Mouse (Mus musculus) erythroid progenitor cell, adult 5-6 weeks (primary cell): Measurements from ENCODE around the gene Mansc1. TPM values are rescaled to one million over a fixed set of nuclear protein-coding genes. Genes with fewer than 3 reads are reported as not detected.

Source experiments
- ATAC-seq: replicated peaks from 2 replicates; pipeline ENCODE4 v1.8.0; 2016; ENCODE audit warnings: moderate number of reproducible peaks, mild to moderate bottlenecking, moderate TSS enrichment, inconsistent platforms; ENCODE audit not compliant: poor library complexity, low FRiP score, severe bottlenecking
- total RNA-seq, 2 experiments: library from RNA; stranded (forward) in 1 of 2; stranded (reverse) in 1 of 2; fragments of 150-400 nt in 1 of 2; fragments of 186-747, 209-891 nt in 1 of 2; gene quantifications; 2 replicates each; pipeline versions ENCODE4 v1.2.3 to v1.2.4; 2015 to 2017; ENCODE audit warnings: low replicate concordance in 2 of 2

The Mansc1 gene
- total RNA-seq, 2 experiments from 2014 or later: not detected

GRCm38 (mm10) chr6:134559635-134560034 lies 72.7 kb downstream of the Mansc1 start:
- ATAC-seq: no peak

Other genes starting within 250 kb of the Mansc1 start
- gene Bcl2l14, start 236.2 kb downstream of the Mansc1 start, total RNA-seq (2015; ENCODE audit: low replicate concordance): not detected in 2 replicates
- not detected in 2 replicates for gene Bcl2l14, start 236.2 kb downstream of the Mansc1 start, total RNA-seq (2017; ENCODE audit: low replicate concordance)
- 8.6 and 14.7 TPM in 2 replicates for gene Lrp6, start 65.5 kb downstream of the Mansc1 start, total RNA-seq (2015; ENCODE audit: low replicate concordance)
- gene Lrp6, start 65.5 kb downstream of the Mansc1 start, total RNA-seq (2017; ENCODE audit: low replicate concordance): 6.8 and 8.0 TPM in 2 replicates
- gene Borcs5, start 7.0 kb upstream of the Mansc1 start, total RNA-seq (2015; ENCODE audit: low replicate concordance): 3.8 and 5.0 TPM in 2 replicates
- gene Borcs5, start 7.0 kb upstream of the Mansc1 start, total RNA-seq (2017; ENCODE audit: low replicate concordance): 0.45 and 6.4 TPM in 2 replicates
- 10.5 TPM in 1 of 2 replicates, not detected in the other for gene Dusp16, start 160.1 kb upstream of the Mansc1 start, total RNA-seq (2015; ENCODE audit: low replicate concordance)
- 2.9 and 5.0 TPM in 2 replicates for gene Dusp16, start 160.1 kb upstream of the Mansc1 start, total RNA-seq (2017; ENCODE audit: low replicate concordance)
- 5.8 and 6.7 TPM in 2 replicates for gene Crebl2, start 197.7 kb upstream of the Mansc1 start, total RNA-seq (2015; ENCODE audit: low replicate concordance)
- gene Crebl2, start 197.7 kb upstream of the Mansc1 start, total RNA-seq (2017; ENCODE audit: low replicate concordance): 10.5 and 13.7 TPM in 2 replicates